Mouse (Mus musculus) lung, postnatal 10 days (tissue): ENCODE measurements around the gene Olfr356.

Source experiments
- DNase-seq: peaks from one replicate; pipeline ENCODE4 v3.0.0; 2021

The Olfr356 gene

DNA sequence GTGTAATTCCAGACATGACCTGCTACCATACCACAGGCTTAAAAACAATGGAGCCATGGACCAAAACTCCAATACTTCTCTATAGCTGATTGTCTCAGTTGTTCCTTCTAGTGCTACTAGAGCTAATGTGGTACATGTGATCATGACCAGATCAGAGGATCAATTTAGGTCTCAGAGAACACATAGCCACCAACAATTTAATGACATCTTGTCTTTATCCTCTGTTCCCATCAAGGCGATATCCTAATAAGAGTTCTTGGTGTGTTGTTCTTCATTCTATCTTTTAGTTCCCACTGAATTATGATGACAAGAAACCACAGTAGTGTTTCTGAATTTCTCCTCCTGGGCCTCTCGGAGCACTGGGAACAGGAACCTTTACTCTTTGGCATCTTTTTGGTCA lies at the start of gene Olfr356:
Gene Olfr356 (plus strand): TSS at position 301 of the 400 bp plus-strand sequence.
- no peak for DNase-seq

DNA sequence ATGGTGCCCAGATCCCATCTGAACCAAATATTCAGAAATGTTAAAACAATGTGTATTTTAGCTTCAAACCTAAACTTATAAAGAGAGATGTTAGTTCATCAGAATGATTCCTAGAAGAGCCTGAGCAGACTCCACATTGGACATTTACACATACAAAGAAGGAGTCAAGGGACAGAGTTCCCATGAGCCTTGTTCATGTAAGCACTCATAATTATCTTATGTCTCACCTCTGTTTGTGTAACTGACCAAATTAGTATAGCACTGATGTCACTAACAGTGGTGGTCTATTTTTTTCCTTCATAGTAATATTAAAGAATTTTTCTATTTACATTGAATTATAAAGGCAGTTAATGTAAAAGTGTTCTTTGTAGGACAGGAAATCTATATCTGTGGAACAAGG lies 44.1 kb upstream of the Olfr356 start, which contains the start of gene Olfr353:
Gene Olfr353 (minus strand): TSS at position 101 of the 400 bp plus-strand sequence.
- no peak for DNase-seq

DNA sequence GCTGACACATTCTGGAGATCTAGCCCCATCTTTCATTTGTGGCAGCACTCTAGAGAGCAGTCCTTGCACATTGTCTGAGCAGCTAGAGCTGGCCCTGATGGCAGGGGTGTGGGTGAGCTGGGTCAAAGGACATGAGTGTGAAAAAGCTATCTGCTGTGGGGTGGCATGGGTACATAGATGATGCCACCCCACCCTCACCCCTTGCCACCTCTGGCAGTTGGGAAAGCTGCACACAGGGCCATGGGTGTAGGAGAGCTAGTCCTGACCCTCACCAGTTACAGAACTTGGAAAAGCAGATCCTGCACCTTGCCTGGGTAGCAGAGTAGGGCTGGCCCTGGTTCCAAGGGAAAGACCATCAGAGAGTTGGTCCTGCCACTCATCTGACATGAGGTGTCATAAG lies 39.8 kb upstream of the Olfr356 start:
- no peak for DNase-seq

DNA sequence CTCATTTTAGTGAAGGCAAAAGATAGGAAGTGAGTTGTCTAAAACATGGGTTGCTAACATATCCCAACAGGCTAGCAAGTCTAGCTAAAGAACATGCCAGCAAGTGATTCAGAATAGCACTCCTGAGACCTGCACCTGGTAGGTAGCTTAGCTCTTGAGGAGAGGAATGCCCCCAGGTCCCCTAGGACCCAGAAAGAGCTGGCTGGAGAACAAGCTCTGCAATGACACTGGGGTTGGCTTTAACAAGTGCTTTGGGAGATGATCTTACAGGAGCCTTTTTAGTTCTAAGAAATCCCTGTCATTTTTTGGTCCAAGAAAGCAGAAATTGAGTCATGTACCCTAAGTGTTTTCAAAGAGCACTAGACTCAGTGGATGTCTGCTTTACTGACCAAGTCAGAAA lies 31.5 kb upstream of the Olfr356 start, which contains the start of gene Olfr354:
Gene Olfr354 (plus strand): TSS at position 301 of the 400 bp plus-strand sequence.
- no peak for DNase-seq

DNA sequence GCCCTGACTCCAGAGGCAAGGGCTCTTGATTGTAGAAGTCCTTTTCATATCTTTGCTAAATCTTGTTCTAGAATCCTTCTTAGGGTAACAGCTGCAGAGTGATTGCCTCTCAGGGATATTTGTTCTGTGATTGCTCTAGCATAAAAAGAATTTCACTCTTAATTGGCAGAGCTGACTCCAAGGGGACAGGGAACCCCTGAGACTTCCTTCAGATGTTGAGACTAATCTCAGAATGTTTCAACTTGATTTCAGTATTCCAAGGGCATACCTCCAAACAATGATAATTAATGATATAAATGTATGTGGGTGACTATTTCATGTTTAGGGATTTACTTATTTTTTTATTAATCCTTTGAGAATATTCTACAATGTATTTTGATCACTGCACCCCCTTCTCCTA lies 8.1 kb upstream of the Olfr356 start, which contains the start of gene Olfr355:
Gene Olfr355 (minus strand): TSS at position 101 of the 400 bp plus-strand sequence.
- DNase-seq, result no peak
